Mouse (Mus musculus): Measurements from ENCODE around the gene Map2k2.

Map2k2 gene

DNA sequence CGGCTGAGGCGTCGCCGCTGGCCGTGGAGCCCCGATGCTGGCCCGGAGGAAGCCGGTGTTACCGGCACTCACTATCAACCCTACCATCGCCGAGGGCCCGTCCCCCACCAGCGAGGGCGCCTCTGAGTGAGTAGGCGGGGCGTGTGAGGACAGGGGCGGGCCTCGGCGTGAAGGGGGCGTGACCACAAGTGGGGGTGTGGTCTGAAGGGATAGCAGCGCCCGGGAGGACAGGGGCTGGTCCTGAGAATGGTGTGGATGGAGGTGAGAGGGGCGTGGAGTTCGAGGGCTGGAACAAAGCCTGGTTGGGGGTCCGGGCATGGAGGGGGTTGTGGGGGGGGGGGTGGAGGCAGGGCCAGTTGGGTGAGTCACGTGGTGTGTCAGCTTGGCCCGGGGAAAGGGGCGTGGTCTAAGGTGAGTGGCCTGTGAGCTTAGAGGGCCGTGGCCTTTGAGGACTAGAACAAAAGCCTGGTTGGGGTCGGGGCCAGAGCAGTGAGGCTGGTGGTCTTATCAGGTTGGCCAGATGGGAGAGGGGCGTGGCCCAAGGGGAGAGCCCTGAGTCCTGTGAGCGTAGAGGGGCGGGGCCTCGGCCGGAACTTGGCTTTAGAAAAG, 502 bp downstream of the Map2k2 start:
- DNase-seq = peak; percentile 90

DNA sequence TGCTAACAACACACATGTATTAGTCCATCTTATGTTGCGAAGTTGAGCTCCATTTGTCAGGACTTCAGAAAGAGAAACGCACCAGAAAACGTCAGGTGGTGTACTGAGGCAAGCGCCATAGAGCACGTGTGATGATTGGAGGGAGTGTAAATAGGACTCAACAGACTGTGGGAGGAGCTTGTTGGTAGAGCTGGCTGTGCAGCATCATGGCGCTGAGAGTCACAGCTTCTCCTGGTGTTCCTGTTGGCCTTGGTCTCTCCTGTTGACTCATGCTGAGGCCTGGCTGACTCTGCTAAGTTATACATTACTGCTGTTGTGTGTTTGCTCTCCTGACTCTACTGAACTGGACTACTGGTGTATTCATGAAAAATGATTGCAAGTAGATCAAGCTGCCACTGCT, 7.2 kb downstream of the Map2k2 start:
- no peak for DNase-seq

DNA sequence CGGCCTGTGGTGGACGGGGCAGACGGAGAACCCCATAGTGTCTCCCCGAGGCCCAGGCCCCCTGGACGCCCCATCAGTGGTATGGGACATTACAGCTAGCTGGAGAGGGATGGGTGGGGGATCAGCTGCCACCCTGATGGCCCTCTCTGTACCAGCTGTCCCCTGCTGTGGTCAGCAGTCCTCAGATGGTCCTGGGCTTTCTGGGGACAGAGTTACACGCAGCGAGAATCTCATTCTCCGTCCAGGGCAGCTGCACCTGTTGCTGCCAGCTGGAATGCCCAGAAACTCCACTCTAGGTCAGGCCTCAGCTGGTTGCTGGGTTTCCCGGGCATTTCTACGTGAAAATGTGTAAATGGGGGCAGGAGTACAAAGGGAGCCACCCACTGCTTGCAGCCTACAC, 13.9 kb downstream of the Map2k2 start:
- DNase-seq = no peak

DNA sequence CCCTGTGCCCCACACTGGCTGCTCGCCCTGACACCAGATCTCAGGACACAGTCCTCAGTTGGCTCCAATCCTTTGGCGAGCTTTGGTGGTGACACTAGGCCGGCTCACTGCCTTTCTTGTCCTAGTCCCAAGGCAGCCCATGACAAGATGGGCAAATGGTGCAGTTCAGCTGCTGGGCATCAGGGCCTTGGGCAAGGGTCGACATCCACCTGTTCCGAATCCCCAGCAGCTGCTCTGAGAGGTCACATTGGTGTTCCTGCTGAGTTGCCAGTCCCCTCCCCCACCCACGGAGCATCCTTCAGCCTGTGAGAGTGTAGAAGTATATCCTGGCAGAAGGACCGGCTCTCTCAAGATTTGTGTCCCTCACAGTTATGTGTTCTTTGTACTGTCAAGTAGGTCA, 14.9 kb downstream of the Map2k2 start:
- DNase-seq = no peak

DNA sequence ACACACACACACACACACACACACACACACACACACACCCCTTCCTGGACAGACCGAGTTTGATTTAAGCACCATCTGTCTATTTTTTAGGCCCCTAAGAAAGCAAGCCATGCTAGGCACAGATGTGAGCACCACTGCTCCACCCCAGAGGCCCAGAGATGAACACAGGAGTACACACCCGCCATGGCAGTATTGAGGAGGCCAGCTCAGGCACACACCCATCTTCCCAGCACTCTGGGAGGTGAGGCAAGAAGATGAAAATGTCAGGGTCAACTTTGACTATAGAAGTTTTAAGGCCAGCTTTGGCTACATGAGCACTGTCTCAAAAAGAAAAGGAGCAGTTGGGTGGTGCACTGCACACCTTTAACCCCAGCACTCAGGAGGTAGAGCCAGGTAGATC, 17.2 kb downstream of the Map2k2 start:
- no peak for DNase-seq

DNA sequence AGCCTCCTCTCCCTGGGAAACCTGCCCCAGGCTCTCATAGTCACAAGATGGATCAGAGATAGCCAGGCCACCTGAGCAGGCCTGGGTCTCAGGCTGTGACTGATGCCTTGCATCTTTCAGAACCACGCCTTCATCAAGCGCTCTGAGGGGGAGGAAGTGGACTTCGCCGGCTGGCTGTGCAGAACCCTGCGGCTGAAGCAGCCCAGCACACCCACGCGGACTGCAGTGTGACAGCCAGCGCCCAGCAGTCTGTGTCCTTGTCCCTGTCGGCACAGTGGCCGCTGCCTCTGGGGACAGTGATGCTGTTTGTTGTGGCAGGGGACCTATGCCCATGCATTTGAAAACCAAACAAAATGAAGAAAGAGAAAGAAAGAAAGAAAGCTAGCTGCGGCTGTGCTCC, 17.8 kb downstream of the Map2k2 start:
- DNase-seq = no peak

DNA sequence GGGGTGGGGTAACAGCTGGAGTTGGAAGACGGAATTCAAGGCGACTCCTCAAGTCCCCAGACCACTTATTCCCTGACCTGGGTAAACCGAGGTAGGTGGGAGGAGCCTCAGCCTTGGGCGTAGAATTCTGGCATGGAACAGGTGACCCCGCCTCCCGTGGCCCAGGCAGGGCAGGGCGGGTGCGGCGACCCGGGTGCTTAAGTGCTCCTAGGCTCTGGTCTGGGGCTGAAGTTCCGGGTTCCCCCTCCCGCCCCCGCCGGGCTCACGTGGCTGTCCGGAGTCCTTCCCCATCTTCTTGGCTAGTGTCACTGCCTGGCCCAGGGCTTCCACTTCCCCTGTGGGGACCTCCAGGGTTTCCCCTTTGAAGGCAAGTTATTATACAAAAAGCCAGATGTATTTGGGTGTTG, 28.5 kb downstream of the Map2k2 start:
- peak; percentile 76 for DNase-seq

DNA sequence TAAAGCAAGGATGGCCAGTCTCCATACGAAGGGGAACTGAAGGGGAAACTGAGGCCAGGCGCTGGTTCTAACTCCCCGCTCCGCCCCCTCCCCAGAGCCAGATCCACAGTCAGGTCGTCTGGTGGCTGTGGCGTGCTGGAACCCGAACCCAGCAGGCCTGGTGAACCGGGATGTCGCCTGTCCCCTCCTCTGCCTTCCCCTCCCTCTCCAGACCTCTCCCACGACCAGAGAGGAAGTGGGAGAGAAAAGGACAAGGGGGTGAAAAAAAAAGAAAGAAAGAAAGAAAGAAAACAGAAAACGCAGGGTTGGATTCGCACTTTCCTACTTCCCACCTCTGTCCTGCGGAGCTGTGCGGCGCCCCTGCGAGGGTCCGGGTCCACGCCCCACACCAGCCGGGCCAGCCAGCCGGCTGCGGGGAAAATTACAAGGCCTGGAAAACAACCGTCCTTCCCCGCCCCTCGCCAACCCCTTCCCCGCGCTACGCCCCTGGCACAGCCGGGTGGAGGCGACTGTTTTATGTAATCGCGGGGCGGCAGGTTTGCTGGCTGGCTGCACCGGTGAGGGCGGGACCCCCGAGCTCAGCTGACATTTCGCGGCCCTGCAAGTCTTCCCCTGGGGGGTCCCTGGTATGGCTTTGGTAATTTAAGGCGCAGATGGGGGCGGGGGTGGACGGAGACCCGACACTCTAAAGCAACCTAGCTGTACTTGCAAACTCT, 29.4 kb downstream of the Map2k2 start, which contains the start of gene Zbtb7a:
Gene Zbtb7a, plus strand, starts transcription at position 255 of the 716 bp plus-strand sequence.
- DNase-seq = peak; percentile 53

DNA sequence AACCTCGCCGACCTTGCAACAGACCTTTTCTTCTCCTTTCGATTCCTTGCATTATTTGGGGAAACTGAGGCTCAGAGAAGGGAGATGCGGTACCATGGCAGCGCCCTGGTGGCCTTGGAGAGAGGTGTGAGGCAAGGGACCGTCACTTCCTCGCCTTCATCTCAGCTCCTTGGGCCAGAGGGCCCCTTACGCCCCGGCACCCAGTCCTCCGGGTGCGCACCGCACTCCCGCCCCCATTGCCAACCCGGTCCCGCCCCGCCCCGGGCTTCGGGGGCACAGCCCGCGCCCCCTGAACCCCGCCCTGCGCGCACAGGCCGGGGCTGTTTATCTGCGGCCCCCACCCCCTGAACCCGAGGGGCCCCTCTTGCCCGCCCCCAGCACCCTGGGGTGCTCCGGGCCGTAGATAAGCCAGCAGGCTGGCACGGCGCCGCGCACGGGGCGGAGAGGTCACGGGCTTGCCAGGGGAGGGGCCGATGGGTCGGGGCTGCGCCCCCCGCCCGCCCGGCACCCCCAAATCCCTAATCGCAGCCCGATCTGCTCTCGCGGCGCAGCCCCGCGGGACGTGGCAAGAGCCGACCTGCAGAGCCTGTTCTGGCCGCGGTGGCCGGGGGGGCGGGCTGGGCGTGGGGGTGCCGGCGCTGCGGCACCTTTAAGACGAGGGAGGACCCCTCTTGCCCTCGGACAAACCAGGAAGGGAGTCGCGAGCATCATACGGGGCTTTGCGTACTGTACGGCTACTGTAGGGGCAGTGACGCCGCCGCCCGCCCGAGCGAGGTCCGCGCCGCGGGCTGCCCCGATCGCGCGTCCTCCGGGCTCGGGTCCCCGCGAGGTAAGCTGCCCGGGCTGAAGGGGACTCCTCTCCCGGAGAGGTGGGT, 30.4 kb downstream of the Map2k2 start:
- peak; percentile 81 for DNase-seq

DNA sequence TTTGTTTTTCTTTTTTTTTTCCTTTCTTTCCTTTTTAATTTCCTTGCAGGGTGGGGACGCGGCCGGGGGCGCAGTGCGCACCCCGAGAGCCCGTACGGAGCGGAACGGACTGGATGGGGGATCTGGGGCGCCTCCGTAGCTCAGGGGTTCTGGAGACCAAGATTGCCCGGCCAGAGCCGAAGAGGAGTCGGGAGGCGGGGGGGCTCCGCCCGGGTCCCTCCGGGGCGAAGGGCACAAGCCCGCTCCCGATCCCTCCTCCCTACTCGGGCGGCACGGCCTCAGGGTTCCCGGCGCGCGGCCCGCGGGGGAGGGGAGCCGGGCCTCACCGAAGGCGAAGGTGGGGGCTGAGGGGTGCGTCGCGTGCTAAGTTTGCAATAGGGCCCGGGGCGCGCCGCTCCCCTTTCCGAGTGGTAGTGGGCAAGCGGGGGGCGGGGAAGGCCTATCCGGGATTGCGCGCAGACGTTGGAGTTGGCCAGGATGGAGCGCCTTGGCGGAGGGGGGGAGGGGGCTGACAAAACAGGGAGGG, 31.1 kb downstream of the Map2k2 start:
- DNase-seq = peak; percentile 72

DNA sequence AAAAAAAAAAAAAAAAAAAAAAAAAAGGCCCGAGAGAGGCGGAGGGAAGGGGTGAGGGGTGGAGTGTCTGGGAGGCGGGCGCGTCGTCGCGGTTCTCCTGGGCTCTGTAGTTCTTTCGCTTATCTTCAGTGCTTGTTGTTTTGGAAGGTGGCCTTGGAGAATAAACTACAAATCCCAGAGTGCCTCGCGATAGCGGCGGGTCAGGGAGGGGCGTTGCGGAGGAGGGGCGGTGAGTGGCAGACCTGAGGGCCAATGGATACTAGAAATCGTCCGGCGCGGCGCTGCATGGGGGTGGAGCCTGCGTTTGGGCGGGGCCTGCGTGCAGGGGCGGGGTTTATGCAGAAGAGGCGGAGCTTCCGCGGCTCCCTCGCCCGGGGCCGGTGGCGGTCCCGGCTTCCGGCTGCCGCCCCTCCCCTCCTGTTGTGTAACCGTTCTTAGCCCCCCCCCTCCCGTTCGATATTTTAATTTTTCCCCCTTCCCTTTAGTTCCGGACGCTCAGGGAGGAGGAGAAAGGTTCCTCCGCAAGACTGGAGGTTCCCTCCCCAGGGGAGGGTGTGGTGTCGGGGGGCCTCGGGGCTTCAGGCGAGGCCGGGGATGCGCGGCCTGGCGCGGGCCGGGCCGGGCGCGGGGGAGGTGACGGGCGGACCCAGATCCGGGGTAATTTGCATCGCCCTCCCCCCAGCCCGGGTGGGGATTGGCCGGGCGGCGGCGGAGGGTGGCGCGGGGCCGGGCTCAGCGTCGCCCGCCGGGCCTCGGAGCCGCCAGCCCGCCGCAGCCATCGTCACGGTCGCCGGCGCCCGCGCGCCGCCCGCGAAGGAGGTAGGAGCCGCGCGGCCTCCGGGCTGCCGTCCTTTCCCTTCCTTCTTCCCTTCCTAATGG, 31.8 kb downstream of the Map2k2 start:
- peak; percentile 100 for DNase-seq

DNA sequence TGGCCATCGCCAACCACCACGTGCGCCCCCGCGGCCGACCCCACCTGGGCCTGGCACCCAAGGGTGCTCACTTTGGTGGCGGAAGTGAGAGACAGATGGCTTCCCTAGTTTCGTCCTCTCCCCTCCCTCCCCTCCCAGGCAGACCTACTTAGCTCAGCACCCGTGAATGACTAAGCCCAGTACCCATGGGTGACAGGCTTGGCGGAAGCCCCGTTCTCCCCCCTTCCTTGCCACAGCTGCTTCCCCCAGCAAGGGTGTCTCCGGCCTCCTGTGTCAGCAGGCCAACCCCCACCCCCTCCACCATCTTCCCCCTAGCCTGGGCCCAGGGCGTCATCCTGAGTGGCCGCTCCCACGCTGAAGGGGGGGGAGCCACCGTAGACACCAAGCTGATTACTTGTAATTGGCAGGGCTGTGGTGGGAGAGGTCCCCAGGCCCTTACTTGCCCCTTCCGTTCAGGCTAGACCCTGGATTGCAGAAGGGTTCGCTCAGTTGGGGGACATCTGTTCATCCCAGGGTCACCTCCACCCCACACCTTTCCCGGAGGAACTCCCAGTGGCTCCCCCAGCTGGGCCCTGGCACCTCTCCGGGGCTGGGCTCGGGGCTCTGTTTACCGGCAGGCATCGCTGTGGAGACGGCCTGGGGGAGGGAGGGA, 32.5 kb downstream of the Map2k2 start:
- DNase-seq = peak; percentile 30

DNA sequence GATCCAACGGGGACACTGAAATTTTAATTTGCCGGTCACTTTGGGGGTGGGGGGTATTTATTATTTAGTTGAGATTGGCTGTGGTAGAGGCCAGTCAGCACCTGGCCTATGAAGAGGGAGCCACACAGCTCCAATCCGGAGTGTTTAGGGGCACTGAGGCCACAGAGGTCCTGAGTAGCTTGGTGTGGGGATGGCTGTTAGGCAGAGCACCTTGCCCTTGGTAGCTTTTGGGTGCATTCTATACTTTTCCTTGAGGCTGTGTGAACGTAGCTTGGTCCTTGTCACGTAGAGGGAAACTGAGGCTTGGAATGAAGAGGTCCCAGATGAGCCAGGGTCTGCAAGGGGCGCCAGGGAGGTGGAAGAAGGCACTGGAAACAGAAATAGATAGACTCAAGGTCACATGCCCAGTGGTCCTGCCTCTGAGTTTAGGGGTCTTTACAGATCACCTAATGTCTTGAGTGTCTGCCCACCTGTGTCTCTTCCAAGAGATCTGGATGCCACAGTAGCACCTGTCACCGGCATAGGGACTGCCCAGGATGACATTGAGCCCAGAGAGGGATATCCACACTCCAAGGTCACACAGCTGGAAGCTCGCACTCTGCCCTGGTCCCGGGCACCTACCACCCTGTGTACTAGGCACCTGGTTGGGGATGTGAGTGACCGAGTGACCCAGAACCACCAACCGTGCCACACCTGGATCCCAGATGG, 33.3 kb downstream of the Map2k2 start:
- no peak for DNase-seq

DNA sequence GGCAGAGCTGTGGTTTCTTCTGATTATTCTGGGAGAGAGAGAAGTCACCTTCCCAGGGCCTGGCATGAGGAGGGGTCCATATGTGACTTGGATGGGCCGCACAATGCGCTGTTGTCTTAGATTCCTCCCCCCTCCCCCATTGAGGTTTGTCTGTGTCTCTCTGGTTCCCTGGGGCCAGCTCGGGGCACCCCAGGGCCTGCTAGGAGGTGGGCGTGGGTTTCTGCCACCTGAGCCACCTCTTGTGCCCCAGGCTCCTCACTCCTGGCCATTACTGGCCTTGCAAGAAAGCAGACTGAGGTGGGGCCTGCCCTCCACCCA, 33.8 kb downstream of the Map2k2 start:
- DNase-seq = no peak

DNA sequence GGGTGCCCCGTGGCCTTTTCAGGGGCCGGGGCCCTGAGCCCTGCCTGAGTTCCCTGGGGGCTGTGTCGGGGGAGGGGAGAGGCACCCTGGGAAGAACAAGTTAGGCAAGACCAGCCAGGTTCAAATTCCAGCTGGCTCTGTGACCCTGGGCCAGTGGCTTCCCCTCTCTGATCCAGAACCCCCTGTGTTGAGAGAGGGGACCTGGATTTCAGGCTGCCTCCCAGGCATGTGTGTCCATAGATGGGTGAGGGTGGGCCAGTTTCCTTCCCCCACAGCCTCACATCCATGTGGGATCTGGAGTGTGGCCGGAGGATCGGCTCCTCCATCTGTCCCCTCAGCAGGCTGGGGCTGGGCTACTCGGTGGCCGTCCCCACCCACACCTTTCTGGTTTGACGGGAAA, 34.3 kb downstream of the Map2k2 start:
- DNase-seq = no peak

DNA sequence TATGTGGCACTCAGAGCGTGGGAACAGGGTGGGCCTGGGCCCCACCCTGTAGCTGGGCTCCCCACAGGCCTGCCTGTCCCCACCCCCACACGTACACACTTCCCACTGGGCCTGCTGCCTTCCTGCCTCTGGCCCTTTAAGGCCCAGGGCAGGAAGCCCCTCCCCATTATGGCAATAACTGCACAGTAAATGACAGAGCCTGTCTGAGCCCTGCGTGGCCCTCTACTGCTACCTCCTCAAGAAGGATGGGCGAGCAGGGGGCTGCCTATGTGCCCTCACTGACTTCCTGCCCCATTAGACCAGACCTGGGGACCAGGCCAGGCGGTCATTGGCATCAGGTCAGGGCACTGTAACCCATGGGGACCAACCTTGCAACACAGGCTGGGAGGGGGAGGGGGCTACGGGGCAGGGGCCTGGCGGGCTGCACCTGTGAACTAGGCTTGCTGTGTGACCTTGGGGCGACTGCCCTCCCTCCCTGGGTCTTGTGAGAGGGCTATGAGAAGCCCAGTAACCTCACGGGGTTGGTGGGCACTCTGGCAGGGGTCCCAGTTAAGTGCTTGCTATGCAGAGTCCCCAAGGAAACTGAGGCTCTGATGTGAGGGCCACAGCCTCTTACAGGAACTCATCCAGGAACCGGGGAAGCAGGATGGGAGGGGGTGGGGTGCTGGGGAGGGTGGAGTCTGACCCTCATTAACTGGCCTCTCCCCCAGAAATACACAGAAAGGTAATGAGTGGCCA, 35.2 kb downstream of the Map2k2 start:
- peak; percentile 52 for DNase-seq

DNA sequence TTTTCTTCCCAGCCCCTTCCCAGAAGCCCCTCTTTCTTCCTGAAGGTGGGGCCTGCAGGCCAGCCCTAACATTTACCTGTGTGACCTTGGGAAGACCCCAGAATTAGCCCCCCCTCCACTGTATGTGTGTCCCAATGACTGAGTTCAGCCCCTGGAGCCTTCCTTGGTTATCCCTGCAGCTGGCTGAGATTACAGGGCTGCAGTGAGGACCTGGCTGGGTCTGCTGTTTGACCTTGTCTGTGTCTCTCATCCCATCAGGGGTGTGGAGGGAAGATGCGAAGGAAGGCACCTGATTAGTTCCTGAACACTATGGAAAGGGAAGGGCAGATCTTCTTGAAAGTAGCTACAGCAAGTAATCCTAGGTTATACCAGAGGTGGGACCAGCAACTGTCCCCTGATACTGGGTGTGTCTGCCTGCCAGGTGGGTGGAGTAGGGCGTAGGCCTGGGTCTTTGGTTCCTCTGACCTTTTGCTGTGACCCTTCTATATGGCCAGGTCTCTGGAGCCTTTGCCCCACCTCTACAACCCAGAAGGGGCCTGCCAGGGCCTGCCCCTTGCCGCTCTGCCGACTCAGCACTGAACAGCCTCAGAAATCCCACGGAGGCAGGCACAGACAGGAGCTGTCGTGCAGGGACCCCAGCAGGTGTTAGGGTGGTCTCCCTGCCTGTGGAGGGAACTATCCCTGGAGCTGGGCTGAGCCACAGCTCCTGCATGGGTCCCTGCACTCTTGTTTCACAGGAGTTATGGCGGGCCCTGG, 35.9 kb downstream of the Map2k2 start:
- DNase-seq = no peak

DNA sequence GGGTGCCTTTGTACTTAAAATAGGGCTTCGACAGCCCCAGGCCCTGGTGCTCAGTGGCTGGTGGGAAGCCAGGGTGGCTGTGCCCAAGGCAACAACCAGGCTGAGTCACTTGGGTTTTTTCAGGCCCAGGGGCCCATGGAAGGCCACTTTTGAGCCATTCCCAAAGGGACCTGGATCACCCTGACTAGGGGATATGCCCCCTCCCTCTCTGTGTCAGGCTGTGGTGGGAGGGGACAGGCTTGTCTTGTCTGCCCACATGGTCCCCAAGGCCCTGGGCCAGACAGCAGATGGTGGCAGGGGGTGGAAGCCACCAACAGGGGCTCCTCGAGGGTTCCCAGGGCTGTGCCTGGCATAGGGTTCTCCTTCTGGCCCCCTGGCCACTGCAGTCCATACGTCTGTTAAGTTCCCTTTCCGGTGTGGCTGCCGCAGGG, 36.9 kb downstream of the Map2k2 start:
- no peak for DNase-seq

DNA sequence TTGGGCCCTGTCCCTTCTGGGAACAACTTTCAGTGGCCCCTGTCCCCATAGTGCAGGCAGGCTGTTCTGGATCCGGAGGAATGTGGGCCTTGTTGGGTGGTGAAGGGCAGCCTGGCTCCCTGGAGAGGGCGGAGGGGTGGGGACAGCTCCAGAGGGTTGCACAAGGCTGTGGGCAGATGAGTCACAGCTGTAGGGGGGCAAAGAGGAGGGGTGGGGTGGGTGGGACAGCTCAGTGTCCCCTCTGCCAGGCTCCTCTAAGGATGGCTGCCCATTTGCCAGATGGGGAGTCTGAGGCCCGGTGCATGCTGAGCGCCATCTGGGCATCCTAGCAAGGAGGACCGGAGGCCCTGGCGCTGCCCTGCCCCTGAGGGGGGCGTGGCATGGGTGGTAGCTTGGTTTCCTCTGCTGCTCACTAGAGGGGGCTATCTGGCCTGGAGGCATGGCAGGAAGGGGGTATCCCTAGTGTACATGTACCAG, 37.5 kb downstream of the Map2k2 start:
- DNase-seq = peak; percentile 50

All from lung, postnatal 14 days (tissue).